Mouse (Mus musculus) G1E (cell line): ENCODE measurements at regions not wholly inside any gene's neighbourhood (a gene's known extent, or its start where the extent isn't known, plus 50 kb on each side); places are given as distances from the start of the nearest gene placed in this dataset.

ENCODE experiments used
- CTCF ChIP-seq: IDR thresholded peaks from 2 replicates; pipeline ENCODE4 v1.5.1; 2012; ENCODE audit warnings: low read depth, low read length, inconsistent platforms, mixed read lengths
- GATA1 ChIP-seq: IDR thresholded peaks from 2 replicates; pipeline ENCODE4 v1.6.1; 2012; ENCODE audit warnings: borderline replicate concordance, low read length, inconsistent platforms, mixed read lengths
- GATA2 ChIP-seq: IDR thresholded peaks from 2 replicates; pipeline ENCODE4 v1.6.1; 2012; ENCODE audit warnings: low read depth, low read length, inconsistent platforms, borderline replicate concordance
- POLR2AphosphoS5 ChIP-seq: IDR thresholded peaks from 2 replicates; pipeline ENCODE4 v1.6.1; 2012; ENCODE audit warnings: low read depth, low read length, inconsistent platforms; ENCODE audit not compliant: insufficient replicate concordance
- TAL1 ChIP-seq: conservative IDR thresholded peaks from 2 replicates; pipeline ENCODE4 v1.6.1; 2012; ENCODE audit warnings: low read depth, low read length, inconsistent platforms, mixed read lengths

DNA sequence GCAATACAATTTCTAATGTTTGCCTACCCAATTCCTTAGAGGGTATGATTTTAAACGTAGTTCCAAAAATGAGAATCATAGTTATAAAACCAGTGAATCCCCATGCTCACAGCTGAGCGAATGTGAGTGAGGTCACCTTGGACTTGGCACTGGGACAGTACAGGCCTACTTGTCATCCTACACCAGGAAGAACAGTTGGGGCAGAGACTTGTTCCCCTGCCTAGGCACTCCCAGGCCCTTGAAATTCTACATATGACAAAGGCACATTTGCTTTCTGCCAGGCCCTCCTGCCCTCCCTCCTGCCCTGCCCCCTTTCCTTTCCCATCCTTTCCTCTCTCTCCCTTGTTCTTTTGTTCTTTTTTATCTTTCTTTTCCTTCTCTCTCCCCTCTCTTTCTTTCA lies 50.0 kb upstream of the Usp6nl start:
- no peak for TF ChIP-seq CTCF
- no peak for TF ChIP-seq GATA1
- TF ChIP-seq POLR2AphosphoS5: no peak
- no peak for TF ChIP-seq TAL1
- no peak for TF ChIP-seq GATA2
